Mouse (Mus musculus): ENCODE results near the gene Stxbp1.

Stxbp1 gene

GRCm38 (mm10) chr2:32784048-32784681 lies 62.9 kb downstream of the Stxbp1 start, which contains the start of gene Cfap157:
TSS of gene Cfap157 (minus strand) at chr2:32784428.
- DNase-seq: peak; percentile 13

GRCm38 (mm10) chr2:32781710-32782109 lies 65.3 kb downstream of the Stxbp1 start:
- no peak for DNase-seq

- no peak for DNase-seq
Measured at GRCm38 (mm10) chr2:32779714-32780113, 67.3 kb downstream of the Stxbp1 start.

- peak; percentile 63 for DNase-seq
Measured at GRCm38 (mm10) chr2:32779131-32779530, 67.9 kb downstream of the Stxbp1 start.

- DNase-seq: no peak
Measured at GRCm38 (mm10) chr2:32778081-32778480, 69.0 kb downstream of the Stxbp1 start.

- no peak for DNase-seq
Measured at GRCm38 (mm10) chr2:32776192-32776591, 70.9 kb downstream of the Stxbp1 start.

- DNase-seq: peak; percentile 99
Measured at GRCm38 (mm10) chr2:32775359-32776074, 71.5 kb downstream of the Stxbp1 start, which contains the start of the genes Ttc16 and Ptrh1. TSS of gene Ttc16 (minus strand) at chr2:32775633. TSS of gene Ptrh1 (plus strand) at chr2:32775786.

GRCm38 (mm10) chr2:32772626-32773279 lies 74.3 kb downstream of the Stxbp1 start:
- no peak for DNase-seq

GRCm38 (mm10) chr2:32771886-32772285 lies 75.2 kb downstream of the Stxbp1 start:
- peak; percentile 47 for DNase-seq

- DNase-seq: no peak
Measured at GRCm38 (mm10) chr2:32769327-32770085, 77.5 kb downstream of the Stxbp1 start.

GRCm38 (mm10) chr2:32768661-32769285 lies 78.3 kb downstream of the Stxbp1 start:
- peak; percentile 67 for DNase-seq

- peak; percentile 28 for DNase-seq
Measured at GRCm38 (mm10) chr2:32767241-32767640, 79.8 kb downstream of the Stxbp1 start.

- DNase-seq: no peak
Measured at GRCm38 (mm10) chr2:32763353-32763752, 83.7 kb downstream of the Stxbp1 start.

- no peak for DNase-seq
Measured at GRCm38 (mm10) chr2:32761859-32762258, 85.2 kb downstream of the Stxbp1 start.

- DNase-seq: no peak
Measured at GRCm38 (mm10) chr2:32761361-32761760, 85.7 kb downstream of the Stxbp1 start.

GRCm38 (mm10) chr2:32759001-32759400 lies 88.0 kb downstream of the Stxbp1 start:
- no peak for DNase-seq

GRCm38 (mm10) chr2:32758503-32758902 lies 88.5 kb downstream of the Stxbp1 start:
- no peak for DNase-seq

- peak; percentile 94 for DNase-seq
Measured at GRCm38 (mm10) chr2:32757056-32757845, 89.8 kb downstream of the Stxbp1 start, which contains the start of gene Tor2a. TSS of gene Tor2a (plus strand) at chr2:32757234.

- no peak for DNase-seq
Measured at GRCm38 (mm10) chr2:32756674-32757055, 90.4 kb downstream of the Stxbp1 start.

- DNase-seq: no peak
Measured at GRCm38 (mm10) chr2:32752181-32752580, 94.9 kb downstream of the Stxbp1 start.

GRCm38 (mm10) chr2:32751665-32752033 lies 95.4 kb downstream of the Stxbp1 start:
- DNase-seq: no peak

Measured in kidney, adult 18-20 months (tissue).